Mouse (Mus musculus) neutrophil, adult 65 days (primary cell): Measurements from ENCODE around the gene Pitpnm3. TPM values are rescaled to one million over a fixed set of nuclear protein-coding genes. Genes with fewer than 3 reads are reported as not detected.

Experiments used
- total RNA-seq: library from RNA; stranded (reverse); gene quantifications from 2 replicates; pipeline ENCODE4 v1.2.4, GENCODE M21; 2023

The Pitpnm3 gene
- total RNA-seq = 0.07 TPM in 1 of 2 replicates, not detected in the other

DNA sequence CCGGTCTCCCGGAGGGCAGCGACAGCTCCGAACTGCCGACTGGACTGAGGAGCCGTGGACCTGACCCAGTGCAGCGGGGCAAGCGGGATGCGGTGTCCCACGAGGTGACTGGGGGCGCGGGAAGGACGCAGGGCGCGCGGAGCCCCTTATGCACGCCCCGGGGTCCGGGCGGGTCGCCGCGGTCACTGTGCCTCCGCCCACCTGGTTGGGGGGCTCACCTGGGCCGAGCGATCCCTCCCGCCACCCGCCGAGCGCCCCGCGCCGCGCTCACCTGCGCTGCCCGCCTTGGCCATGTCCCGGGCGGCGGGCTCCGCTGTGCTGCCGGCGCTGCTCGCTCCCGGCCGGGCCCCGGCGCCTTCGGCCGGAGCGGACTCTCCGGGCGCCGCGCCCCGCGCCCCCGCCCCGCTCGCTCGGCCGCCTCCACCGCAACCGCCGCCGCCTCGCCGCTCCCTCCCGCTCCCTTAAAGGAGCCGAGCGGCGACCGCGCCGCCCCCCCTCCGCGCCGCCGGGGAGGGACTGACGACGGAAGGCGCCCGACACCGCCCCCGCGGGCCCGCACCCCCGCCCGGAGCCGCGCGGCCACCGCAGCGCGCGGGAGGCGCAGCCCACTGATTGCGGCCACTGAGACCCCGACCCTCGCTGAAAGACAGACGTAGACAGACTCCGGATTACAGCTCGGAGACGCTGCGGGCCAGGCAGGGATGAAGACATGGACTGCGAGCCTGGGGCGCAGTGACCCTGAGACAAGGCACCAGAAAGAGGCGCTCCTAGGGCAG is at the start of gene Pitpnm3:
TSS of gene Pitpnm3 (minus strand) at position 396 of the 776 bp plus-strand sequence.

GRCm38 (mm10) chr11:72041768-72042607 is 93.6 kb downstream of the Pitpnm3 start, which contains the start of gene Pimreg:
Pimreg (plus strand) TSS chr11:72042032.

DNA sequence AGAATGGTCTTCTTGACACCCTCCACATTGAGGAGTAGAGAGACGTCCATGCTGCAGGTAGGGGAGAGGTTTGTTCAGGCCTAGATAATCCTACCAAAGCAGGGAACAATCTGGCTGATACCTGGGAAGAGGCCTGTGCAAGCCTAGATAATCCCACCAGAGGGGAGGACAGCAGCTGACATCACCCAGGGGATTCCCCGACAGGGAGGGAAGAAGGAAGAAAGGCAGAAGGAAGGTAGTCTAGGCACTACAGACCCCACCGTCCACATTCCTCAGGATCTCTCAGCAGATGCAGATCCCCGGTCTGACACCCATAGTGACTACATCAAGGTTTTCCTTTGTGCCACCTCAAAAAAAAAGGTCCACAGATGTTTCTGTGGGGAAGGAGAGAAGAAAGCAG is 98.2 kb downstream of the Pitpnm3 start, which contains the start of gene Aipl1:
TSS of gene Aipl1 (minus strand) at position 101 of the 400 bp plus-strand sequence.

Other genes with a start within 250 kb of the Pitpnm3 start
- 0.19 and 0.23 TPM in 2 replicates for gene Aipl1, start 98.3 kb downstream of the Pitpnm3 start, total RNA-seq
- gene Pimreg, start 93.7 kb downstream of the Pitpnm3 start, total RNA-seq = 16.7 and 18.3 TPM in 2 replicates
- gene Gm43951, start 71.1 kb upstream of the Pitpnm3 start, total RNA-seq = 0.32 and 0.48 TPM in 2 replicates
- gene 4933427D14Rik, start 71.7 kb upstream of the Pitpnm3 start, total RNA-seq = 7.7 and 9.8 TPM in 2 replicates
- gene Txndc17, start 71.8 kb upstream of the Pitpnm3 start, total RNA-seq = 34.4 and 47.3 TPM in 2 replicates
- gene Med31, start 79.8 kb upstream of the Pitpnm3 start, total RNA-seq = 24.7 and 32.1 TPM in 2 replicates
- gene Slc13a5, start 131.4 kb upstream of the Pitpnm3 start, total RNA-seq = 0.69 TPM in 1 of 2 replicates, not detected in the other
- gene Xaf1, start 165.9 kb upstream of the Pitpnm3 start, total RNA-seq = 9.8 and 15.2 TPM in 2 replicates
- 0.23 TPM in 1 of 2 replicates, not detected in the other for gene Fbxo39, start 178.7 kb upstream of the Pitpnm3 start, total RNA-seq
- gene Tekt1, start 226.7 kb upstream of the Pitpnm3 start, total RNA-seq = not detected in 2 replicates